Mouse (Mus musculus) bone marrow, adult 2 months (tissue): ENCODE results near the gene Sstr4.

Experiments used
- CTCF ChIP-seq: fragments of 200-500 bp; IDR thresholded peaks from 2 replicates; pipeline ENCODE4 v1.5.1; 2011; ENCODE audit warnings: low read length, control low read depth; ENCODE audit not compliant: control insufficient read depth, insufficient read depth
- POLR2A ChIP-seq: fragments of 200-500 bp; IDR thresholded peaks from 2 replicates; pipeline ENCODE4 v1.6.1; 2011; ENCODE audit warnings: low read depth, mild to moderate bottlenecking, control low read depth, low read length, borderline replicate concordance; ENCODE audit not compliant: control insufficient read depth

DNA sequence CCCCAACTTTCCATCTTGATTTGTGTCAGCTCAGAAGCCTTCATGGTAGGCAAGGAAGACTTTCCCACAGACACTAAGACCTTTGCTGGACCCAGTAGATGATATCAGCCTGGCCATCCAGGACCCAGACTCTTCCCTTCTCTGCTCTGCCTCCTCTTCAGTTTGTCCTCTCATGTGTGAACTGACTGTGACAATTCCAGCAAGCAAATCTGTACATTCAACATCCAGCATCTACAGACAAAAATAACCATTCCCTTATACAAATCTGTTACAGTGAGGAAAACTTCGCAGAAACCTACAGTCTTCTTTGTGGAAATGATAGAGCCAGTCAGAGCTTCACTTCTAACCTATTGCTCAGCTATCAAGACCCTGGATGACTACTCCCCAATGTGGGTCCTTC, 38.0 kb upstream of the Sstr4 start:
- TF ChIP-seq CTCF (no peak), POLR2A (no peak)
